Mouse (Mus musculus) cerebellum, adult 2 months (tissue): ENCODE data around the gene Olfr1016. TPM values are rescaled to one million over a fixed set of nuclear protein-coding genes. Genes with fewer than 3 reads are reported as not detected.

ENCODE experiments used
- DNase-seq, 2 experiments: peaks; one replicate each; pipeline ENCODE4 v3.0.0; 2021
- H3K27ac ChIP-seq: fragments of 200-500 bp; 2 replicates; pipeline ENCODE4 v1.5.1; 2012; ENCODE audit warnings: low read length, control low read depth, inconsistent platforms; ENCODE audit not compliant: insufficient read depth
- H3K27me3 ChIP-seq: fragments of 200-500 bp; 2 replicates; pipeline ENCODE4 v1.6.1; 2012; ENCODE audit warnings: inconsistent platforms, mild to moderate bottlenecking, low read length, moderate library complexity; ENCODE audit not compliant: control insufficient read depth, insufficient read depth
- H3K4me1 ChIP-seq: fragments of 200-500 bp; 2 replicates; pipeline ENCODE4 v1.6.1; 2011; ENCODE audit warnings: low read length; ENCODE audit not compliant: control insufficient read depth, insufficient read depth
- H3K4me3 ChIP-seq: fragments of 200-500 bp; replicated peaks from 2 replicates; pipeline ENCODE3; 2011; ENCODE audit warnings: mild to moderate bottlenecking, low read depth, low read length, control low read depth; ENCODE audit not compliant: insufficient read depth
- CTCF ChIP-seq: fragments of 200-500 bp; IDR thresholded peaks from 2 replicates; pipeline ENCODE4 v1.5.1; 2011; ENCODE audit warnings: low read depth, mild to moderate bottlenecking, control low read depth, low read length, moderate library complexity, borderline replicate concordance; ENCODE audit not compliant: insufficient read depth
- POLR2A ChIP-seq: fragments of 200-500 bp; IDR thresholded peaks from 2 replicates; pipeline ENCODE4 v1.6.1; 2011; ENCODE audit warnings: low read length, control low read depth, borderline replicate concordance; ENCODE audit not compliant: insufficient read depth
- WGBS: fragments of 180-500 bp; shearing (Covaris S2); methylation state at CpG from one replicate; pipeline ENCODE4 v1.1.7; 2018; 5-methylcytosine and 5-hydroxymethylcytosine counted together
- polyA plus RNA-seq: library from polyadenylated mRNA; depleted of rRNA; stranded (reverse); fragments of >200 nt; gene quantifications from 2 replicates; pipeline ENCODE4 v1.2.3, GENCODE M21; 2012; rRNA removed

Gene Olfr1016
- polyA plus RNA-seq, 1 experiment = not detected

DNA sequence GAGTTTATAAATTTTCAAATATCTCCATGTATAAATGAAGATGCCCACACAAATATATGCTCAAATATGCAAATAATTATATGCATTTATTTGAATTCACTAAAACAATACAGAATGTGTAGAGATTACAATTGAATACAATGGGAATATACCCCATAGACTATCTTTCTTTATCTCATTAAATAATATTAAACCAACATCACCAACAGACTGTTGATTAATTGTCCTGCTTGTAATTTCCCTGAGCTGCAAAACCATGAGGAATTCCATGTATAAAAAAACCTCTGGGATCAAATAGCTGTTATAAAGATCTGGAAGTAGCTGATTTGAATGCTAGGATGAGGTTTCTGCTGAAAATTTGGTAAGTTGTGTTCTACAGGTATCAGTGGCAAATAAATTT is 35.5 kb downstream of the Olfr1016 start, which contains the start of gene Olfr1013:
Gene Olfr1013, plus strand, starts transcription at position 301 of the 400 bp plus-strand sequence.
- TF ChIP-seq CTCF = no peak
- no peak for TF ChIP-seq POLR2A
- no peak within 1 kb of the TSS for H3K4me3 ChIP-seq
- H3K27me3 ChIP-seq = no peaks in the 10 kb centered on the region
- no peak for DNase-seq
- no peaks in the 10 kb centered on the region for H3K4me1 ChIP-seq
- H3K27ac ChIP-seq = no peak within 1 kb of the TSS

DNA sequence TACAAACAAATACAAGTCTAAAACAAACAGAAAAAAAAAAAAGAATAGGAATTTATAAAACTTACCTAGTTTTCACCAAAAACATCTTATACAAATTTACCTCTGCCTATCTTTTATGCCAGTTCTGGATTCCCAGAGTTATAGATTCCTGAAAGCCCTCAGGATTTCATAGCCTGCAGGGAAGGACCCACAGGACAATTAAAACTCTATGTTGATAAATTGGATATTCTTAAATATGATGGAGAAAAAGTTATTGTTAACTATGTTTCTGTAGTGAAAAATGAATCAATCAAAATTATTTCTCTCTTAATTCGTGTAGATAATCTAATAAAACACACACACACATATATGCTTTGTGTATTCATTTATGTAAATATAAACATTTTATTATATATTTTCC is 39.7 kb downstream of the Olfr1016 start, which contains the start of gene Olfr1012:
Gene Olfr1012, minus strand, starts transcription at position 101 of the 400 bp plus-strand sequence.
- H3K27me3 ChIP-seq = no peaks in the 10 kb centered on the region
- 70% methylated on average over 1 of the region's 1 CpGs for whole genome bisulfite sequencing
- no peak for DNase-seq
- H3K4me1 ChIP-seq = no peaks in the 10 kb centered on the region
- H3K27ac ChIP-seq = no peak within 1 kb of the TSS
- no peak within 1 kb of the TSS for H3K4me3 ChIP-seq
- TF ChIP-seq CTCF = no peak
- TF ChIP-seq POLR2A = no peak

DNA sequence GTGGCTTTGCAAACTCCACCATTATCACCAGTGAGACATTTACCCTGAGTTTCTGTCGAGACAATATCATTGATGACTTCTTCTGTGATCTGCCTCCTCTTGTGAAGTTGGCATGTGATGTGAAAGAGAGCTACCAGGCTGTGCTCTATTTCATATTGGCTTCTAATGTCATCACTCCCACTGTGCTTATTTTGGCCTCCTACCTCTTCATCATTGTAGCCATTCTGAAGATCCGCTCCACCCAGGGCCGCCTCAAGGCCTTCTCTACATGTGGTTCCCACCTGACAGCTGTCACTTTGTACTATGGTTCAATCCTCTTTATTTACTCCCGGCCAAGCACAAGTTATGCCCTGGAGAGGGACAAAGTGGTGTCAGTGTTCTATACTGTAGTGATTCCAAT is 48.5 kb downstream of the Olfr1016 start:
- Histone ChIP-seq H3K27ac (no peak overlapping the region), H3K4me3 (no peak overlapping the region), H3K27me3 (no peaks in the 10 kb centered on the region), H3K4me1 (no peaks in the 10 kb centered on the region)
- TF ChIP-seq POLR2A (no peak), CTCF (no peak)
- 12% methylated on average over 4 of the region's 4 CpGs for WGBS
- DNase-seq = no peak

Other genes starting within 250 kb of the Olfr1016 start
- gene Olfr996, start 223.3 kb downstream of the Olfr1016 start, polyA plus RNA-seq = not detected in 2 replicates
- not detected in 2 replicates for gene Olfr998, start 213.6 kb downstream of the Olfr1016 start, polyA plus RNA-seq
- gene Olfr1000, start 190.6 kb downstream of the Olfr1016 start, polyA plus RNA-seq = not detected in 2 replicates
- not detected in 2 replicates for gene Olfr1002, start 151.8 kb downstream of the Olfr1016 start, polyA plus RNA-seq
- gene Olfr154, start 138.1 kb downstream of the Olfr1016 start, polyA plus RNA-seq = not detected in 2 replicates
- not detected in 2 replicates for gene Olfr1006, start 123.8 kb downstream of the Olfr1016 start, polyA plus RNA-seq
- gene Olfr1008, start 113.1 kb downstream of the Olfr1016 start, polyA plus RNA-seq = not detected in 2 replicates
- not detected in 2 replicates for gene Olfr1009, start 87.1 kb downstream of the Olfr1016 start, polyA plus RNA-seq
- gene Olfr1012, start 39.8 kb downstream of the Olfr1016 start, polyA plus RNA-seq = not detected in 2 replicates
- not detected in 2 replicates for gene Olfr1013, start 35.4 kb downstream of the Olfr1016 start, polyA plus RNA-seq
- gene Olfr1014, start 29.8 kb downstream of the Olfr1016 start, polyA plus RNA-seq = not detected in 2 replicates
- not detected in 2 replicates for gene Olfr1015, start 20.5 kb downstream of the Olfr1016 start, polyA plus RNA-seq
- gene Olfr1018, start 15.9 kb upstream of the Olfr1016 start, polyA plus RNA-seq = not detected in 2 replicates
- not detected in 2 replicates for gene Olfr1019, start 42.9 kb upstream of the Olfr1016 start, polyA plus RNA-seq
- not detected in 2 replicates for gene Olfr1020, start 44.5 kb upstream of the Olfr1016 start, polyA plus RNA-seq
- gene Olfr1022, start 66.0 kb upstream of the Olfr1016 start, polyA plus RNA-seq = not detected in 2 replicates
- gene Olfr1023, start 83.1 kb upstream of the Olfr1016 start, polyA plus RNA-seq = not detected in 2 replicates
- gene Olfr1024, start 102.5 kb upstream of the Olfr1016 start, polyA plus RNA-seq = not detected in 2 replicates
- gene Olfr1025-ps1, start 112.6 kb upstream of the Olfr1016 start, polyA plus RNA-seq = not detected in 2 replicates
- gene Olfr1026, start 119.0 kb upstream of the Olfr1016 start, polyA plus RNA-seq = not detected in 2 replicates
- gene Olfr1028, start 147.9 kb upstream of the Olfr1016 start, polyA plus RNA-seq = not detected in 2 replicates
- gene Olfr1029, start 171.4 kb upstream of the Olfr1016 start, polyA plus RNA-seq = not detected in 2 replicates
- not detected in 2 replicates for gene Olfr1030, start 176.7 kb upstream of the Olfr1016 start, polyA plus RNA-seq
- gene Olfr1031, start 187.8 kb upstream of the Olfr1016 start, polyA plus RNA-seq = not detected in 2 replicates
- gene Olfr1032, start 203.0 kb upstream of the Olfr1016 start, polyA plus RNA-seq = not detected in 2 replicates
- gene Olfr1033, start 218.1 kb upstream of the Olfr1016 start, polyA plus RNA-seq = 0.11 and 0.21 TPM in 2 replicates
- gene Olfr1034, start 243.3 kb upstream of the Olfr1016 start, polyA plus RNA-seq = 0.02 and 0.05 TPM in 2 replicates